Mouse (Mus musculus) retina, postnatal 1 day (tissue): Measurements from ENCODE around the gene Hsd3b7.
"Not testable (repeated sequence)": the region's sequence is repeated elsewhere in the genome, so short reads cannot be mapped to it uniquely, and the experiment has no call there.

Source experiments
- DNase-seq: peaks from one replicate; pipeline ENCODE4 v3.0.0-alpha.2; 2012

Gene Hsd3b7

DNA sequence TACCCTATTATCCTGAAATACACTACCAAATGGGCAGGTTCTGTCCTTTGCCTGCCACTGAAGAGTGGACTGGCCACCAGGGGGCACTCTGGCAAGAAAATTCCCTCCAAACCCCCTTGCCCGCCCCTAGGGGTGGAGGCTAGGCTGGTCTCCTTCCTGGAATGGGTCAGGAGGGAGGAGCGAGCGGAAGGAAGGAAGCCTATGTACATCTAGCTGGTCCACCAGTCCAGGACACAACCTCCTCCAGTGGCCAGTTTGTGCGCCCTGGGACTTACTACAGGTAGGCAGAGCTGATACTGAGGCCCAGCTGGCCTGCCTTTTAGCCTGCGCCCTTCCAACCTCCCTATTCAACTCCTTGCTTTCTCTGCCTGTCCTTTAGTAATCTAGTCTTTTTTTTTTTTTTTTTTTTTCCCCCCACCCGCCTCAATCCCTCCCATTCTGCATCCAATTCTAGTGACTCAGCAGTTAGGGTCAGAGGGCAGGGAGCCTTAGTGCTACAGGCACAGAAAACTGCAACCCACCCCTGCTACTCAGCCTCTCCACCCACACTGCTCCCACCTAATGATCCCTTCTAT, at the start of gene Hsd3b7:
Gene Hsd3b7 (plus strand): TSS at position 170 of the 575 bp plus-strand sequence.
- peak; percentile 94 for DNase-seq

DNA sequence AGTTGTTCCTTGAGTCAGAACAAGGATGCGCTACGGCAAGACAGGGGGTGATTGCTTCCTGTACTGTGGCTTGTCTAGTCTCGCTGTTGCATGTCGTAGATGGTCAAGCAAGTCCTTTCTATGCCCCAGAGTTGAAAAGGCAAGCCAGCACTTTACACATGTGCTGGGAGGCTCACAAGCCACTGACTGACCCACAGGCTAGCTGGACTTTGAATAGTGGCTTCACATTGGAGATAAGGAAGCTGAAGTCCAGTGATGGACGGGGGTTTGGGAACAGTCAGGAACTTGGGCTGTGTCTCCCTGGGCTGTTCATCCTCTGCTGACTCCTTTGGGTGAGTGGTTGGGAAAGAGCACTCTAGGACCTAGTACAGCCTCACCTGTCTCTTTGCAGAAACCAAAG, 48.8 kb upstream of the Hsd3b7 start:
- no peak for DNase-seq

- DNase-seq: no peak
Measured at GRCm38 (mm10) chr7:127752069-127752468, 48.3 kb upstream of the Hsd3b7 start.

DNA sequence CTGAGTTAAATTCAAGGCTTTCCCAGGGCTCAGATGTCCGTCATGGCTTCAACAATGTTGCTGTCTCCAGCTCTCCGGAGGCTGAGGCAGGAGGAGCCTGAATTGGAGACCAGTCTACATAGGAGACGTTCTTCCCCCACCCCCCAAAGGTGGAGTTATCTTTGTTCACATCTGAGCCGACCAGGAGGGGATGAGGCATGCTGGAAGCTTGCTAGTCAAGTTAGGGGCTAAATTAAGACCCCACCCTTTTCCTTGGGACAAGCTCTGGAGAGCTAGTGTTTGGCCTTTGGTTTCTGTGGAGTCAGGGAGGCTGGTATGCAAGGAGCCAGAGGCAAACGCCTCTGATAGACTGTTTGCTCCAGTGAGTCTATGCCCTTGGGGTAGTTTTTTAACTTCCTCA, 47.2 kb upstream of the Hsd3b7 start:
- DNase-seq: no peak

DNA sequence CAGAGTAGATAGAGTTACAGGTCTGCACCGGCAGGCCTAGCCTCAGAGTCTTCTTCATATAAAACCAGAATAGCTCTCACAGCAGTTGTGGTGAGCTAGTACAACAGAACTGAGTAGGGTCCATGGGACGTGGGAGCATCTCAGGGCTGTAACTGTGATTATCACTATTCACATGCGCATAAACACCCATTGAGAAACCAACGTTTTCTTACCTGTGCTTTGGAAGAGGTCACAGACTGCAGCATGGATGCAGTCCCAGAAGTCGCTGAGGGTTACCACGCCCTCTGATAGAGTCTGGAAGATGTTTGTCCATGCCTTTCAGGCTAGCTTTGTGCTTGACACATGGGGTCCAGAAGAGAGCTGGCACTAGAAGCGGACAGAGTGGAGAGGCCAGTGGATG, 46.7 kb upstream of the Hsd3b7 start:
- no peak for DNase-seq

GRCm38 (mm10) chr7:127759716-127760115, 40.7 kb upstream of the Hsd3b7 start:
- no peak for DNase-seq

GRCm38 (mm10) chr7:127760478-127760877, 39.9 kb upstream of the Hsd3b7 start:
- no peak for DNase-seq

DNA sequence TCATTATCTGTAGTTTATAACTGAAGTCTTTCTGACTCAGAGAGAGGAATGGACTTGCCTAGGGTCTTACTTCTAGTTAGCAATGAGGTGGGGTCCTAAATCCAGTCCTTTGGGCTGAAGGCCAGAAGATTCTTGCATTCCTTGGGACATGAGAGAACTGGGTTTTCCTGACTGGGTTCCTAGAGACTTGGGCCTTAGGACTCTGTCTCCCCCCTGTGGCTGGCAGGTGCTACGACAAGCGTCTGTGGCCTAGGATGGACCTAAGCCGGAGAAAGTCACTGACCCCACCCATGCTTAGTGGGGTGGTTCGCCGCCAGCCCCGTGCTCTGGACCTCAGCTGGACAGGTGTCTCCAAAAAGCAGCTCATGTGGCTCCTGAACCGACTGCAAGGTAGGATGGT, 39.4 kb upstream of the Hsd3b7 start:
- peak; percentile 83 for DNase-seq

DNA sequence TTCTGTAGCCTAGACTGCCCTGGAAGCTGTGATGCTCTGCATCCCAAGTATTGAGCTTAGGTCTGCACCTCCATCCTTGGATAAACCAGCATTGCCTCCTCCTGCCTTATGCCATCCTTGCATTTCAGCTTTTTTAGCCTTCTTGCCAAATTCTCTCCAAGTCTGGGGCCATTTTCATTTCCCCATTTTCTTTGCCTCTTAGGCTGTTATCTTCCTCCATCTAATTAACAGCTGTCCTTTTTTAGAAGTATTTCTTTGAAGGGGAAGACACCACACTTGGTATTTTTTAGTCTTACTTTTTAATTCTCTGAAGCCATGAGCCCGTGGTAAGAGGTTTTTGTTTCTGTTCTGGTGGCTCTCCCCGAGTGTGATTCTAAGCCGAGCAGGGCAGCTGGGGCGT, 36.8 kb upstream of the Hsd3b7 start:
- no peak for DNase-seq

DNA sequence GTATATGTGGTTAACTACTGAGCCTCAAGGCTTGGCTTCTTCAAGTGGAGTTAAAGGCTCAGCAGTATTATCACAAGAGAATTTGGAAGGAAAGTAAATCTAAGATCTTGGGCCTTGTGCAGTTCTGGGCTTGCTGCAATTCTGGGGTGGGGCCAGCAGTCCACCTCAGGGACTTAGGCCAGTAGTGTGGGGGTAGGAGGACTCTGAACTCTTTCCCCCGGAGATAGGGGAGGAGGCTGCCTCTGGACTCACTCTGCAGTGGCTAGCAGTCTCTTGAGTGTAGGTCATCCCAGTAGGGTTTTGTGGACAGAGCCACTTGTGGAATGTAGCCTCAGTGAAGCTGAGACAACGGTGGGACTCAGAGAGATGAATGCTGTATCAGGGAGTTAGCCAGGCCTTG, 34.6 kb upstream of the Hsd3b7 start:
- DNase-seq: no peak

GRCm38 (mm10) chr7:127766851-127767609, 33.4 kb upstream of the Hsd3b7 start:
- DNase-seq: no peak

DNA sequence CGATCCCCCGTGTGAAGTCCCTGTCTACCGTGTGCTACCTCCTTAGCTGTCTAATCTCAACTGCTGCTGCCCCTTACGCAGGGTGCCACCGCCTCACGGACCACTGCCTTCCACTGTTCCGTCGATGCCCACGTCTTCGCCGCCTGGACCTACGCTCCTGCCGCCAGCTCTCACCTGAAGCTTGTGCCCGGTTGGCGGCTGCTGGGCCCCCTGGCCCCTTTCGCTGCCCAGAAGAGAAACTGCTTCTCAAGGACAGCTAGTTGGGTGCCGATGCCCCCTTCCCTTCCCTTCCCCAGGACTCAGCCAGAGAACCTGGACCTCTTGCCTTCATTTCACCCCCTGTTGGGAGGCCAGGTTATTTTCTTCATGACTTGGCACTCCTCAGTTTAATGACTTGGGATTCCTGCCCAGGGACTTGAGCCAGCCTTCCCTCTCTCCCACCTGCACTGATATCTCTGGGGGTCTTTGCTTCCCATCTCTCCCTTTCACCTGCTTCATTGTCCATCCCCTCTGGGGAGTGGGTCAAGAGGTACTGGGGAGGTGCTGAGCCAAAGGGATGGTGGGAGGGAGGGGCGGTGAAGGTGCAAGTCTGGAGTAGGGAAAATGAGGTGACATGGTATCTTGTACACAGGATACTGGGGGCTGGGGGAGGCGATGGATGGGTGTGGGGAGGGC, 32.6 kb upstream of the Hsd3b7 start:
- no peak for DNase-seq

DNA sequence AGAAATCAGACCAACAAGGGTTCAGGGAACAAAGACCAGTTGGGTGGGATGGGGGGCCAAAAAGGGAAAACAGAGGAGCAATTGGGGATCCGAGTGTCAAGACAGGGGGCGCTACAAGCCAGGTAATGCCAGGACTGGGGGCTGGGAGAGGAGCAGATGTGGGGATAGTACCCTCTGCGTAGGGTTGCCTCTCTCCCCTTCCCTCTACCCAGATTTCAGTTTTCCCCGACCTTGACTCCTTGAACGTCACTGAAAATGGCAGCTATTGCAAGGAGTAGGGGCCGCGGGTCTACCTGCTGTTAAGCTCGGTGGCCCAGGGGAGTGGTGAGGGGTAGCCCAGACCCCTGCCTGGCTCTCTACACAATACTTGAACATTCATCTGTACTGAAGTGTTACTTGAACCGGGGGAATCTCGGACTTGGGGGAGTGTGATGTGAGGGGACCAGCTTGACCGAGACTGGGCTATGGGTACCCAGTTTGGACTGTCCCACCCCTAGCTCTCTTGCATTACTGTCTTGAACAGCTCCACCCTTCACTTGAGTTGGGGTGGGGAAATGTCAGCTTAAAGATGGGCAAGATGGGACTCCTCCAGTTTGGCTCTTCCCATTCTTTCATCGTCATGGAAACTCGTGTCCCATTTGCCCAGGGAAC, 31.9 kb upstream of the Hsd3b7 start:
- DNase-seq: peak; percentile 24

- DNase-seq: peak; percentile 98
Measured at GRCm38 (mm10) chr7:127768997-127769593, 31.3 kb upstream of the Hsd3b7 start.

DNA sequence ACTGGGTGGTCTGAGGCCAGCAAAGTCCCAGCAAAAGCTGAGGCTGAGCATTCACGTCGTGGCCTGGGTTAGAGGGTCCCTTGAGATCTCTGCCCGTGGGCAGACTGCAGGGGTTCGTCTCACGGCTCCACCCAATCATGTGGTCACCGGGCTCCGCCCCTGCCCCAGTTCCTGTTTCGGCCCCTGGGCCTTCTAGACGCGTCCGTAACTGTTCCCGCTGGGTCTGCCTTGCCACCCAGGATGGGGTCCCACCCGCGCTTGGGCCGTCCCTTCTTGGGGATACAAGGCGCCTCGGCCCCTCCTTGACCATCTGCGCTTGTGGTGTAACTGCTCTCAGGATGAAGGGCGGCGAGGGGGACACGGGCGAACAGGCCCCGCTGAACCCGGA, 30.8 kb upstream of the Hsd3b7 start, which contains the start of gene Orai3:
Gene Orai3 (plus strand): TSS at position 165 of the 388 bp plus-strand sequence.
- peak; percentile 87 for DNase-seq

DNA sequence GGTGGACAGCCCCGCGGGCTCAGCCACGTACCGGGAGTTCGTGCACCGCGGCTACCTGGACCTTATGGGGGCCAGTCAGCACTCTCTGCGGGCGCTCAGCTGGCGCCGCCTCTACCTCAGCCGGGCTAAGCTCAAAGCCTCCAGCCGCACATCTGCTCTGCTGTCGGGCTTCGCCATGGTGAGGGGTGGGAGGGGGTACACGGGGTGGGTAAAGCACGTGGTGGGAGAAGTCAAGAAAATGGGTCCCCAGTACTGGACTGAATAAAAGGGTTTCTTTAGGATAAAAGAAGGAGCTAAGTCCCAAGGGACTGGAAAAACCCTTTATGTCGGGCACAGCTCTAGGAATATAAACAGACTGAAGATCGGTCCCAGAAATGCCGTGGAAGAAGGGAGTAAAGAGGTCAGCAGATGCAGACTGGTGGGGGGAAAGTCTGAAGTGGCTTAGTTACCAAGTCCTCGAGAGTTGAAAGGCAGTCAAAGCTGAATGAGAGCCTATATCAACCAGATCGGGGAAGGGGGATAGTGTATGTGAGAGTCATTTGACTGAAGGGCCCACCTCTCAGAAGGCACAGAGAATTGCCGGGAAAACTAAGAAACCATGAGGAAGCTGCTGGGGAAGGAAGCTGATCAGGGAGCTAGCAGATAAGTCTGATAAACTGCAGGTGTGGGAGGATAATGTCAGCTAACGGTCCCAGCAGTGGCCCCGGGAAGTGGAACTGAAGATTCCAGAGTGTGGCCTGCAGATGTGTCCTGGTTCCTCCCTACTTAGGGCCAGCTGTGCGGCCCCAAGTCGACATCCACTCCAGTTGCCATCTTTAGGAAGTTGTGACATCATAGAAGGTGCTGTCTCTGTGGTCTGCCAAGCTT, 30.1 kb upstream of the Hsd3b7 start:
- DNase-seq: no peak

GRCm38 (mm10) chr7:127771262-127771661, 29.1 kb upstream of the Hsd3b7 start:
- DNase-seq: no peak

- no peak for DNase-seq
Measured at GRCm38 (mm10) chr7:127772080-127772479, 28.3 kb upstream of the Hsd3b7 start.

- no peak for DNase-seq
Measured at GRCm38 (mm10) chr7:127772557-127772956, 27.8 kb upstream of the Hsd3b7 start.

- peak; percentile 80 for DNase-seq
Measured at GRCm38 (mm10) chr7:127773664-127774384, 26.6 kb upstream of the Hsd3b7 start.

DNA sequence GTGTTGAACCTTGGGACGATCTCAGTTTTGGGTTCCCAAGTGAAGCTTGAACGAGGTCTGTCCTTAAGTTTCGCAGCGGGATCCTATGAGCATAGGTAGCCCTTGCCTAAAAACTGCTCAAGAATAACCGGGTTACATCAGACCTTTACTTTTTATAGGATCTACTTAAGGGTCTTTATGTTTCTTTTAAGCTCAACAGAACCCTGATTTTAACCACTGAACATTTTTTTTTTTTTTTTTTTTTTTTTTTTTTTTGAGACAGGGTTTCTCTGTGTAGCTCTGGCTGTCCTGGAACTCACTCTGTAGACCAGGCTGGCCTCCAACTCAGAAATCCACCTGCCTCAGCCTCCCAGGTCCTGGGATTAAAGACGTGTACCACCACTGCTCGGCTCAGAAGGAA, 24.6 kb upstream of the Hsd3b7 start:
- DNase-seq: not testable (repeated sequence)
